Mouse (Mus musculus) MEL (cell line): ENCODE data around the gene Gast. TPM values are rescaled to one million over a fixed set of nuclear protein-coding genes. Genes with fewer than 3 reads are reported as not detected.

Source experiments
- DNase-seq: peaks from one replicate; pipeline ENCODE4 v3.0.0; 2011; ENCODE audit warnings: low read depth, low spot score
- H3K27ac ChIP-seq: 2 replicates; pipeline ENCODE4 v1.5.1; 2012; ENCODE audit warnings: low read depth, mild to moderate bottlenecking, control low read depth, low read length, moderate library complexity; ENCODE audit not compliant: control insufficient read depth
- H3K27me3 ChIP-seq, 2 experiments: fragments of 150-350 bp in 1 of 2; sonication (generic) in 1 of 2; 2 replicates each; pipeline ENCODE4 v1.6.1; 2012; ENCODE audit warnings: low read length in 2 of 2, mild to moderate bottlenecking in 2 of 2, improper control_type of control experiment in 1 of 2, moderate library complexity in 1 of 2; ENCODE audit not compliant: insufficient read depth in 2 of 2, control insufficient read depth in 1 of 2
- H3K36me3 ChIP-seq, 2 experiments: 2 replicates each; pipeline ENCODE4 v1.6.1; 2012 to 2014; ENCODE audit warnings: low read length in 2 of 2, improper control_type of control experiment in 1 of 2, inconsistent platforms in 1 of 2, mild to moderate bottlenecking in 1 of 2; ENCODE audit not compliant: insufficient read depth in 2 of 2, control insufficient read depth in 1 of 2
- H3K4me1 ChIP-seq, 2 experiments: fragments of 150-350 bp in 1 of 2; sonication (generic) in 1 of 2; 2 replicates each; pipeline ENCODE4 v1.6.1; 2012; ENCODE audit warnings: low read length in 2 of 2, improper control_type of control experiment in 1 of 2, mild to moderate bottlenecking in 1 of 2; ENCODE audit not compliant: insufficient read depth in 2 of 2, control insufficient read depth in 1 of 2
- H3K4me3 ChIP-seq, 2 experiments: fragments of 150-350 bp in 1 of 2; sonication (generic) in 1 of 2; 2 replicates each; pipeline ENCODE4 v1.5.1; 2012; ENCODE audit warnings: low read depth in 2 of 2, low read length in 2 of 2, mild to moderate bottlenecking in 2 of 2, moderate library complexity in 2 of 2, control low read depth in 1 of 2, improper control_type of control experiment in 1 of 2; ENCODE audit not compliant: control insufficient read depth in 1 of 2, insufficient read depth in 1 of 2
- H3K79me2 ChIP-seq: 2 replicates; pipeline ENCODE4 v1.6.1; 2012; ENCODE audit warnings: mild to moderate bottlenecking, low read length, moderate library complexity; ENCODE audit not compliant: control insufficient read depth, poor library complexity, insufficient read depth
- H3K9ac ChIP-seq: 2 replicates; pipeline ENCODE4 v1.6.1; 2012; ENCODE audit warnings: low read depth, mild to moderate bottlenecking, control low read depth, low read length, moderate library complexity; ENCODE audit not compliant: control insufficient read depth, poor library complexity, severe bottlenecking
- H3K9me3 ChIP-seq: fragments of 150-350 bp; sonication (generic); replicated peaks from 2 replicates; pipeline ENCODE4 v1.6.1; 2012; ENCODE audit warnings: mild to moderate bottlenecking, low read length, improper control_type of control experiment, moderate library complexity; ENCODE audit not compliant: insufficient read depth
- BHLHE40 ChIP-seq: IDR thresholded peaks from 2 replicates; pipeline ENCODE4 v1.6.1; 2012; ENCODE audit warnings: low read depth, mild to moderate bottlenecking, inconsistent platforms, low read length, improper control_type of control experiment, borderline replicate concordance
- CHD1 ChIP-seq: IDR thresholded peaks from 2 replicates; pipeline ENCODE4 v1.6.1; 2012; ENCODE audit warnings: low read depth, mild to moderate bottlenecking, inconsistent platforms, low read length, improper control_type of control experiment
- ETS1 ChIP-seq: IDR thresholded peaks from 2 replicates; pipeline ENCODE4 v1.6.1; 2012; ENCODE audit warnings: low read depth, mild to moderate bottlenecking, inconsistent platforms, low read length, improper control_type of control experiment, moderate library complexity
- GABPA ChIP-seq: IDR thresholded peaks from 2 replicates; pipeline ENCODE4 v1.6.1; 2012; ENCODE audit warnings: low read depth, mild to moderate bottlenecking, inconsistent platforms, low read length, improper control_type of control experiment, moderate library complexity
- GATA1 ChIP-seq: IDR thresholded peaks from 2 replicates; pipeline ENCODE4 v1.6.1; 2011; ENCODE audit warnings: low read depth, low read length, improper control_type of control experiment
- HCFC1 ChIP-seq: IDR thresholded peaks from 2 replicates; pipeline ENCODE4 v1.6.1; 2012; ENCODE audit warnings: low read depth, mild to moderate bottlenecking, inconsistent platforms, low read length, improper control_type of control experiment, moderate library complexity
- MAX ChIP-seq: IDR thresholded peaks from 2 replicates; pipeline ENCODE4 v1.6.1; 2011; ENCODE audit warnings: low read length, improper control_type of control experiment
- MAZ ChIP-seq: IDR thresholded peaks from 2 replicates; pipeline ENCODE4 v1.6.1; 2012; ENCODE audit warnings: low read depth, mild to moderate bottlenecking, inconsistent platforms, low read length, improper control_type of control experiment
- MXI1 ChIP-seq: IDR thresholded peaks from 2 replicates; pipeline ENCODE4 v1.6.1; 2011; ENCODE audit warnings: mild to moderate bottlenecking, low read depth, low read length, improper control_type of control experiment
- MYB ChIP-seq: IDR thresholded peaks from 2 replicates; pipeline ENCODE4 v1.6.1; 2011; ENCODE audit warnings: mild to moderate bottlenecking, low read depth, low read length, improper control_type of control experiment
- MYC ChIP-seq: IDR thresholded peaks from 2 replicates; pipeline ENCODE4 v1.6.1; 2011; ENCODE audit warnings: low read depth, mild to moderate bottlenecking, low read length, improper control_type of control experiment, moderate library complexity
- NELFE ChIP-seq: IDR thresholded peaks from 2 replicates; pipeline ENCODE4 v1.6.1; 2011; ENCODE audit warnings: low read depth, low read length, improper control_type of control experiment
- POLR2A ChIP-seq, 2 experiments: IDR thresholded peaks; 2 replicates each; pipeline ENCODE4 v1.6.1; 2011 to 2012; ENCODE audit warnings: low read length in 2 of 2, mild to moderate bottlenecking in 2 of 2, control low read depth in 1 of 2, improper control_type of control experiment in 1 of 2, low read depth in 1 of 2, moderate library complexity in 1 of 2; ENCODE audit not compliant: control insufficient read depth in 1 of 2, insufficient read depth in 1 of 2, poor library complexity in 1 of 2
- POLR2AphosphoS2 ChIP-seq: IDR thresholded peaks from 2 replicates; pipeline ENCODE4 v1.6.1; 2011; ENCODE audit warnings: low read length, improper control_type of control experiment
- RCOR1 ChIP-seq: IDR thresholded peaks from 2 replicates; pipeline ENCODE4 v1.6.1; 2012; ENCODE audit warnings: low read depth, mild to moderate bottlenecking, inconsistent platforms, low read length, improper control_type of control experiment
- SIN3A ChIP-seq: IDR thresholded peaks from 2 replicates; pipeline ENCODE4 v1.6.1; 2012; ENCODE audit warnings: low read length, improper control_type of control experiment, inconsistent platforms
- TBP ChIP-seq: IDR thresholded peaks from 2 replicates; pipeline ENCODE4 v1.8.0; 2011; ENCODE audit warnings: low read depth, low read length, improper control_type of control experiment
- TCF12 ChIP-seq: IDR thresholded peaks from 2 replicates; pipeline ENCODE4 v1.6.1; 2014; ENCODE audit warnings: low read depth, mild to moderate bottlenecking, inconsistent platforms, low read length, improper control_type of control experiment, moderate library complexity
- UBTF ChIP-seq: IDR thresholded peaks from 2 replicates; pipeline ENCODE4 v1.6.1; 2012; ENCODE audit warnings: low read depth, mild to moderate bottlenecking, inconsistent platforms, low read length, improper control_type of control experiment, moderate library complexity, borderline replicate concordance; ENCODE audit not compliant: insufficient read depth
- USF1 ChIP-seq: IDR thresholded peaks from 2 replicates; pipeline ENCODE4 v1.6.1; 2014; ENCODE audit warnings: low read depth, mild to moderate bottlenecking, inconsistent platforms, low read length, improper control_type of control experiment, moderate library complexity
- USF2 ChIP-seq, 2 experiments: IDR thresholded peaks; 2 replicates each; pipeline ENCODE4 v1.6.1; 2011 to 2012; ENCODE audit warnings: improper control_type of control experiment in 2 of 2, low read length in 2 of 2, borderline replicate concordance in 1 of 2, inconsistent platforms in 1 of 2, low read depth in 1 of 2, mild to moderate bottlenecking in 1 of 2; ENCODE audit not compliant: insufficient read depth in 1 of 2
- ZKSCAN1 ChIP-seq: IDR thresholded peaks from 2 replicates; pipeline ENCODE4 v1.6.1; 2012; ENCODE audit warnings: low read depth, mild to moderate bottlenecking, inconsistent platforms, low read length, improper control_type of control experiment, moderate library complexity
- ZMIZ1 ChIP-seq: IDR thresholded peaks from 2 replicates; pipeline ENCODE4 v1.6.1; 2012; ENCODE audit warnings: low read depth, mild to moderate bottlenecking, inconsistent platforms, low read length, improper control_type of control experiment, moderate library complexity
- ZNF384 ChIP-seq: IDR thresholded peaks from 2 replicates; pipeline ENCODE4 v1.6.1; 2012; ENCODE audit warnings: low read depth, mild to moderate bottlenecking, inconsistent platforms, low read length, improper control_type of control experiment
- polyA plus RNA-seq, 2 experiments: library from polyadenylated mRNA; stranded (reverse) in 1 of 2; unstranded in 1 of 2; fragments of >175 nt in 1 of 2; fragments of >200 nt in 1 of 2; gene quantifications; 2 replicates each; pipeline versions ENCODE4 v1.2.1 to v1.2.4; 2012; ENCODE audit warnings: low replicate concordance in 2 of 2, low read depth in 1 of 2; ENCODE audit not compliant: insufficient read length in 2 of 2, insufficient read depth in 1 of 2, missing spikeins in 1 of 2
- total RNA-seq: library from RNA; depleted of rRNA; stranded (reverse); fragments of 300-350 nt; gene quantifications from 2 replicates; pipeline ENCODE4 v1.2.3, GENCODE M21; 2012

The Gast gene
- total and polyA plus RNA-seq, 3 experiments = not detected

- peak; percentile 86 for DNase-seq
- Histone ChIP-seq H3K27me3 (no peaks in the 10 kb centered on the region), H3K27ac (peak overlapping the region; percentile 95), H3K36me3 (peaks cover 10 to 27% of the 10 kb centered on the region in 2 experiments), H3K9me3 (no peaks in the 10 kb centered on the region), H3K79me2 (peaks cover 18% of the 10 kb centered on the region), H3K4me3 (peak overlapping the region; percentile 62 to 69), H3K9ac (peak overlapping the region; percentile 85), H3K4me1 (peaks cover 10 to 23% of the 10 kb centered on the region in 2 experiments; a peak in 3 of 4 replicates)
- TF ChIP-seq ZKSCAN1 (no peak; the same call in 1 of the 2 replicates), MYC (peak; percentile 58; the same call in 1 of the 2 replicates), TBP (peak; percentile 58), POLR2AphosphoS2 (no peak), SIN3A (no peak), MAX (peak; percentile 20; the same call in 1 of the 2 replicates), MXI1 (peak; percentile 60; the same call in 1 of the 2 replicates), GABPA (no peak), ZMIZ1 (peak; percentile 52; the same call in 1 of the 2 replicates), TCF12 (peak; percentile 23; the same call in 1 of the 2 replicates), MAZ (no peak), GATA1 (peak; percentile 52), RCOR1 (no peak), POLR2A (IDR thresholded peaks at IDR 0.05; ENCODE audit: control insufficient read depth in 1 of 2, insufficient read depth in 1 of 2, low read depth in 1 of 2, low read length in 2 of 2, poor library complexity in 1 of 2) (peak; percentile 4 to 21; a peak in 1 of 4 replicates), UBTF (no peak), CHD1 (peak; percentile 90; the same call in 1 of the 2 replicates), NELFE (peak; percentile 31), MYB (no peak), HCFC1 (peak; percentile 44; the same call in 1 of the 2 replicates), BHLHE40 (no peak), USF2 (IDR thresholded peaks at IDR 0.05; ENCODE audit: borderline replicate concordance in 1 of 2, insufficient read depth in 1 of 2, low read depth in 1 of 2, low read length in 2 of 2) (no peak), ZNF384 (peak; percentile 98), USF1 (no peak), ETS1 (peak; percentile 77)
These were observed 15.4 kb upstream of the Gast start for GRCm38 (mm10) chr11:100318529-100319451.
